Mouse (Mus musculus) heart, embryonic 11.5 days (tissue): ENCODE data around the gene Gm21992. TPM values are rescaled to one million over a fixed set of nuclear protein-coding genes. Genes with fewer than 3 reads are reported as not detected.

ENCODE experiments used
- ATAC-seq: fragments of 200-750 bp; cut with Nextera tagmentation; replicated peaks from 2 replicates; pipeline ENCODE4 v1.8.0; 2017; ENCODE audit warnings: moderate library complexity; ENCODE audit not compliant: insufficient number of reproducible peaks, low FRiP score, low TSS enrichment
- H3K27ac ChIP-seq: fragments of 300-500 bp; sonication (generic); 2 replicates; pipeline ENCODE4 v1.5.1; 2014; ENCODE audit warnings: mild to moderate bottlenecking, low read depth, low read length
- H3K27me3 ChIP-seq: fragments of 300-500 bp; sonication (generic); 2 replicates; pipeline ENCODE4 v1.6.1; 2014; ENCODE audit warnings: mild to moderate bottlenecking, low read length, mixed read lengths; ENCODE audit not compliant: control insufficient read depth, insufficient read depth
- H3K36me3 ChIP-seq: fragments of 300-500 bp; sonication (generic); 2 replicates; pipeline ENCODE4 v1.6.1; 2014; ENCODE audit warnings: mild to moderate bottlenecking, low read length, moderate library complexity, mixed read lengths; ENCODE audit not compliant: control insufficient read depth, insufficient read depth
- H3K4me1 ChIP-seq: fragments of 300-500 bp; sonication (generic); 2 replicates; pipeline ENCODE4 v1.6.1; 2014; ENCODE audit warnings: low read length; ENCODE audit not compliant: control insufficient read depth, insufficient read depth
- H3K4me2 ChIP-seq: fragments of 300-500 bp; sonication (generic); 2 replicates; pipeline ENCODE4 v1.6.1; 2014; ENCODE audit warnings: mild to moderate bottlenecking, moderate library complexity
- H3K4me3 ChIP-seq: fragments of 300-500 bp; sonication (generic); 2 replicates; pipeline ENCODE4 v1.5.1; 2014; ENCODE audit warnings: low read depth, low read length
- H3K9ac ChIP-seq: fragments of 300-500 bp; sonication (generic); 2 replicates; pipeline ENCODE4 v1.6.1; 2014; ENCODE audit warnings: mild to moderate bottlenecking, low read depth, low read length, moderate library complexity
- H3K9me3 ChIP-seq: fragments of 300-500 bp; sonication (generic); replicated peaks from 2 replicates; pipeline ENCODE4 v1.6.1; 2016; ENCODE audit warnings: low read length; ENCODE audit not compliant: control insufficient read depth
- WGBS: fragments of 180-500 bp; shearing (Covaris S2); extraction: QIAGEN DNeasy Blood & Tissue Kit; methylation state at CpG from one replicate; pipeline ENCODE4 v1.1.7; 2014; ENCODE audit not compliant: insufficient replicate concordance; 5-methylcytosine and 5-hydroxymethylcytosine counted together
- polyA plus RNA-seq: library from polyadenylated mRNA; unstranded; fragments of >200 nt; fragmentation: Nextera tagmentation; extraction: Ambion mirVana; gene quantifications from 2 replicates; pipeline ENCODE4 v1.2.1, GENCODE M21; 2014

Gm21992 gene
- polyA plus RNA-seq, 1 experiment from 2014 or later = 24.0 TPM

DNA sequence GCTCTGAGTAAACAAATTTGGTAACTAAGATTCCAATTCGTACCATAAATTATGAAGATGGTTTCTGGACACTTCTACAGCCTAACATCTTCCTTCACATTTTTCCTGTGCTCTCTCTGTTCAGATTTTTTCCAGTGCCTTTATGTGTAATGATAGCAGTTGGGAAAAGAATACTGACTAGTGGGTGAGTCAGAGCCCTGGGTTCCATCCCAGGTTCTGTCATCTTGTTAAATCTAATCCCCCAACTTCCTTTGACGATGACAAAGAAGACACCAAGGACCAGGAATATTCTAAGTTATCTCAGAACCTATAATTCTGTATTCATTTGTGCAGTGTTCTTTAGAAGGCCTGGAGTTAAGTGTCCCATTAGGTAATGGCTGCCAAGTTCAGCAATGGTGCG lies 114.3 kb downstream of the Gm21992 start:
- Histone ChIP-seq H3K27ac (no peak overlapping the region), H3K4me3 (no peak overlapping the region), H3K9me3 (no peaks in the 10 kb centered on the region; the same call in 1 of the 2 replicates), H3K36me3 (no peaks in the 10 kb centered on the region), H3K4me1 (peaks cover 2% of the 10 kb centered on the region; the same call in 1 of the 2 replicates), H3K27me3 (peaks cover 50% of the 10 kb centered on the region), H3K9ac (no peak overlapping the region), H3K4me2 (no peak overlapping the region)
- 75% methylated on average over 3 of the region's 3 CpGs for WGBS
- ATAC-seq = no peak

DNA sequence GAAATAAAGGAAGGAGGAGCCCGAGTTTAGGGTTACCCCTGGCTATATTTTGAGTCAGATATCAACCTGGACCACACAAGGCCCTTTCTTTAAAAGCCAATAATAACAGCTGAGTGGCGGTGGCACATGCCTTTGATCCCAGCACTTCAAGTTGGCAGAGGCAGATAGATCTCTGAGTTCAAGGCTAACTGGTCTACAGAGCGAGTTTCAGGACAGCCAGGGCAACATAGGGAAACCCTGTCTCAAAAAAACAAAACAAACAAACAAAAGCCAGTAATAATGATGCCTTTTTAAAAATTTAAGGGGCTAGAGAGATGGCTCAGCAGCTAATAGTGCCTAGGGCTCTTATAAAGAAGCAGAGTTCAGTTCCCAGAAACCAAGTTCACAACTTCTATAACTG lies 117.1 kb downstream of the Gm21992 start:
- ATAC-seq = no peak
- no peak overlapping the region for H3K4me3 ChIP-seq
- WGBS = 56% methylated on average over 3 of the region's 3 CpGs
- no peak overlapping the region for H3K4me2 ChIP-seq
- H3K4me1 ChIP-seq = peaks cover 2% of the 10 kb centered on the region; the same call in 1 of the 2 replicates
- H3K27me3 ChIP-seq = peaks cover 33% of the 10 kb centered on the region
- no peaks in the 10 kb centered on the region; the same call in 1 of the 2 replicates for H3K9me3 ChIP-seq
- H3K27ac ChIP-seq = no peak overlapping the region
- H3K36me3 ChIP-seq = no peaks in the 10 kb centered on the region
- H3K9ac ChIP-seq = no peak overlapping the region

Other genes starting within 250 kb of the Gm21992 start
- gene Lrfn4, start 195.9 kb downstream of the Gm21992 start, polyA plus RNA-seq = 4.7 TPM in 2 replicates
- 39.0 and 39.9 TPM in 2 replicates for gene Rce1, start 186.0 kb downstream of the Gm21992 start, polyA plus RNA-seq
- gene Gm960, start 112.9 kb downstream of the Gm21992 start, polyA plus RNA-seq = 1.2 TPM in 2 replicates
- gene Sptbn2, start 100.4 kb downstream of the Gm21992 start, polyA plus RNA-seq = 0.42 and 0.49 TPM in 2 replicates
- gene Rbm4b, start 55.1 kb downstream of the Gm21992 start, polyA plus RNA-seq = 37.0 and 43.4 TPM in 2 replicates
- 54.0 and 58.0 TPM in 2 replicates for gene Rbm4, start 17.7 kb downstream of the Gm21992 start, polyA plus RNA-seq
- gene Rbm14, start within 50 bp of the Gm21992 start, polyA plus RNA-seq = 58.0 and 67.5 TPM in 2 replicates
- 37.5 and 38.8 TPM in 2 replicates for gene Ccs, start 27.7 kb upstream of the Gm21992 start, polyA plus RNA-seq
- not detected in 2 replicates for gene Ccdc87, start 27.8 kb upstream of the Gm21992 start, polyA plus RNA-seq
- 23.3 and 30.2 TPM in 2 replicates for gene Ctsf, start 43.5 kb upstream of the Gm21992 start, polyA plus RNA-seq
- 4.5 and 5.2 TPM in 2 replicates for gene Actn3, start 66.3 kb upstream of the Gm21992 start, polyA plus RNA-seq
- gene Zdhhc24, start 67.1 kb upstream of the Gm21992 start, polyA plus RNA-seq = 7.1 and 8.9 TPM in 2 replicates
- 1.9 and 2.9 TPM in 2 replicates for gene Bbs1, start 95.0 kb upstream of the Gm21992 start, polyA plus RNA-seq
- gene Dpp3, start 116.7 kb upstream of the Gm21992 start, polyA plus RNA-seq = 87.8 and 110 TPM in 2 replicates
- gene Peli3, start 131.5 kb upstream of the Gm21992 start, polyA plus RNA-seq = 0.86 and 1.1 TPM in 2 replicates
- 117 and 129 TPM in 2 replicates for gene Mrpl11, start 150.5 kb upstream of the Gm21992 start, polyA plus RNA-seq
- 0.11 and 0.13 TPM in 2 replicates for gene Npas4, start 178.7 kb upstream of the Gm21992 start, polyA plus RNA-seq
- gene Slc29a2, start 212.2 kb upstream of the Gm21992 start, polyA plus RNA-seq = 8.2 and 10.3 TPM in 2 replicates
- 37.4 and 46.9 TPM in 2 replicates for gene B4gat1, start 227.2 kb upstream of the Gm21992 start, polyA plus RNA-seq
- 0.93 and 2.0 TPM in 2 replicates for gene AC124502.3, start 227.3 kb upstream of the Gm21992 start, polyA plus RNA-seq
- gene Brms1, start 229.7 kb upstream of the Gm21992 start, polyA plus RNA-seq = 35.3 and 36.4 TPM in 2 replicates
- gene Rin1, start 238.9 kb upstream of the Gm21992 start, polyA plus RNA-seq = 3.0 and 4.3 TPM in 2 replicates